Mouse (Mus musculus) intestine, embryonic 14.5 days (tissue): ENCODE measurements around the gene BC003965. TPM values are rescaled to one million over a fixed set of nuclear protein-coding genes. Genes with fewer than 3 reads are reported as not detected.
A peak's percentile ranks its signal among the peaks of the same experiment; 100 is the strongest.

Experiments used
- ATAC-seq: fragments of 200-750 bp; cut with Nextera tagmentation; replicated peaks from 2 replicates; pipeline ENCODE4 v1.8.0; 2017; ENCODE audit warnings: low read depth, moderate number of reproducible peaks, moderate TSS enrichment, moderate library complexity; ENCODE audit not compliant: low FRiP score, low TSS enrichment
- DNase-seq: peaks from one replicate; pipeline ENCODE4 v3.0.0-alpha.2; 2018; ENCODE audit warnings: low spot score
- H3K27ac ChIP-seq: fragments of 300-500 bp; sonication (generic); 2 replicates; pipeline ENCODE4 v1.5.1; 2014; ENCODE audit warnings: low read depth, mild to moderate bottlenecking, control low read depth
- H3K27me3 ChIP-seq: fragments of 300-500 bp; sonication (generic); replicated peaks from 2 replicates; pipeline ENCODE4 v1.6.1; 2014; ENCODE audit warnings: low read length, control low read depth; ENCODE audit not compliant: control insufficient read depth, insufficient read depth
- H3K36me3 ChIP-seq: fragments of 300-500 bp; sonication (generic); 2 replicates; pipeline ENCODE4 v1.6.1; 2014; ENCODE audit warnings: low read length, control low read depth; ENCODE audit not compliant: control insufficient read depth, insufficient read depth
- H3K4me1 ChIP-seq: fragments of 300-500 bp; sonication (generic); replicated peaks from 2 replicates; pipeline ENCODE4 v1.6.1; 2014; ENCODE audit warnings: low read length, control low read depth, mixed read lengths; ENCODE audit not compliant: control insufficient read depth, insufficient read depth
- H3K4me2 ChIP-seq: fragments of 300-500 bp; sonication (generic); 2 replicates; pipeline ENCODE4 v1.6.1; 2014; ENCODE audit warnings: low read length
- H3K4me3 ChIP-seq: fragments of 300-500 bp; sonication (generic); 2 replicates; pipeline ENCODE4 v1.5.1; 2014; ENCODE audit warnings: low read depth, low read length, control low read depth, mixed read lengths
- H3K9ac ChIP-seq: fragments of 300-500 bp; sonication (generic); 2 replicates; pipeline ENCODE4 v1.6.1; 2014; ENCODE audit warnings: mild to moderate bottlenecking, low read length
- H3K9me3 ChIP-seq: fragments of 300-500 bp; sonication (generic); 2 replicates; pipeline ENCODE4 v1.6.1; 2016; ENCODE audit warnings: low read length, control low read depth; ENCODE audit not compliant: control insufficient read depth
- WGBS: fragments of 180-500 bp; shearing (Covaris S2); extraction: QIAGEN DNeasy Blood & Tissue Kit; methylation state at CpG from one replicate; pipeline ENCODE4 v1.1.7; 2014; 5-methylcytosine and 5-hydroxymethylcytosine counted together
- polyA plus RNA-seq: library from polyadenylated mRNA; unstranded; fragments of >200 nt; fragmentation: Nextera tagmentation; extraction: Ambion mirVana; gene quantifications from 2 replicates; pipeline ENCODE4 v1.2.1, GENCODE M21; 2014

BC003965 gene
- polyA plus RNA-seq = 36.9 and 37.1 TPM in 2 replicates

DNA sequence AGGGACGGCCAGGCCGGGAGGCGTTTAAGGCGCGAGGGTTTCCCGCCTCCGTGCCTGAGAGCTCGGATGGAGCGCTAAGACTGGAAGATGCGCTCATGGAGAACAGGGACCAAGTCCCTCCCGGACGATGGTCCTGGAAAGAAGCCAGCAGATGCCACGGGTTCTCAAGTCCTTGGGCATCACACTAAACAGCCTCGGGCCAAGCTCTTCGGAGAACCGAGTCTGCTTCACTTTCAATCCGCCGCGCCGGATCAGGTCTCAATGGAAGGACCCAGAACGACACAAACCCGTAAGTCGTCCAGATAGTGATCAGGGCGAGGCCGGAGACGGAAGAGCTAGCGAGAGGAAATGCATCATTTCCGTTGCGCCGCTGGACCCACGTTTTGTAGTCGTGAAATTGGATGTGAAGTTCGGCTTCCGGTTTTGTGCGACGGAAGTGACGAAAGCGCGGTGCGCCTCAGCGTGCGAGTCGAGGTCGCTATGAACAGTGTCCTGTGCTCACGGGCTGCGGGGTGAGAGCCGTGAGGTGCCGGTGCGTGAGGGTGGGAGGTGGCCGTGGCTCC, at the start of gene BC003965:
Gene BC003965 (plus strand): TSS at position 426 of the 563 bp plus-strand sequence.
- peak within 1 kb of the TSS; percentile 86 for H3K27ac ChIP-seq
- WGBS = under 1% methylated on average over 50 of the region's 50 CpGs
- peaks cover 9% of the 10 kb centered on the region; the same call in 1 of the 2 replicates for H3K36me3 ChIP-seq
- H3K4me1 ChIP-seq = peaks cover 14% of the 10 kb centered on the region
- peak within 1 kb of the TSS; percentile 92 for H3K4me3 ChIP-seq
- H3K27me3 ChIP-seq = no peaks in the 10 kb centered on the region
- peak within 1 kb of the TSS; percentile 63 for H3K9ac ChIP-seq
- no peaks in the 10 kb centered on the region for H3K9me3 ChIP-seq
- DNase-seq (peak; percentile 99), ATAC-seq (peak; percentile 83)
- peak within 1 kb of the TSS; percentile 83 for H3K4me2 ChIP-seq

DNA sequence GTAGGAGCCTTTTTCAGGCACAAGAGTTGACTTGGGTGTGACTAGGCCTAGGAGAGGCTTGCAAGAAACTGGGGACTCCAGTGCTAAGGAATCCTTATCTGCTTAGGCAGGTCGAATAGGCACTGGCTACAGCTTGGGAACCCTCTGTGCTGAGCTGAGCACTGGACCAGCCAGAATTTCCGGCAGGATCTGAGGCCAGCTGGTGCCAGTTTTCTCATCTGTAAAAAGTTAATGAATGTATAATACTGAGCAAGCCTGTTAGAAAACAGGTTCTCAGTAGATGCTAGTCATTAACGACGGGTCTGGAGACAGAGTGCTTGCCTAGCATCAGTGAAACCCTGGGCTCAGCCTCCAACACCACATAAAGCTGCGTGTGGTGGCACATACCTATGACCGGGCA, 48.7 kb upstream of the BC003965 start:
- Histone ChIP-seq H3K27me3 (no peaks in the 10 kb centered on the region), H3K9me3 (no peaks in the 10 kb centered on the region), H3K27ac (no peak overlapping the region), H3K4me2 (no peak overlapping the region), H3K36me3 (no peaks in the 10 kb centered on the region), H3K4me1 (peaks cover 9% of the 10 kb centered on the region), H3K4me3 (no peak overlapping the region), H3K9ac (no peak overlapping the region)
- ATAC-seq = no peak
- WGBS = 87% methylated on average over 6 of the region's 6 CpGs
- DNase-seq = no peak

GRCm38 (mm10) chr17:25138803-25139202, 45.6 kb upstream of the BC003965 start:
- H3K4me1 ChIP-seq = peaks cover 8% of the 10 kb centered on the region
- H3K9ac ChIP-seq = no peak overlapping the region
- H3K9me3 ChIP-seq = no peaks in the 10 kb centered on the region
- DNase-seq (no peak), ATAC-seq (no peak)
- WGBS = 96% methylated on average over 1 of the region's 1 CpGs
- H3K27ac ChIP-seq = no peak overlapping the region
- H3K4me3 ChIP-seq = no peak overlapping the region
- H3K36me3 ChIP-seq = 0 out of 2 replicates have a peak, but pooled peaks cover 1% of the 10 kb centered on the region
- H3K4me2 ChIP-seq = no peak overlapping the region
- H3K27me3 ChIP-seq = no peaks in the 10 kb centered on the region

DNA sequence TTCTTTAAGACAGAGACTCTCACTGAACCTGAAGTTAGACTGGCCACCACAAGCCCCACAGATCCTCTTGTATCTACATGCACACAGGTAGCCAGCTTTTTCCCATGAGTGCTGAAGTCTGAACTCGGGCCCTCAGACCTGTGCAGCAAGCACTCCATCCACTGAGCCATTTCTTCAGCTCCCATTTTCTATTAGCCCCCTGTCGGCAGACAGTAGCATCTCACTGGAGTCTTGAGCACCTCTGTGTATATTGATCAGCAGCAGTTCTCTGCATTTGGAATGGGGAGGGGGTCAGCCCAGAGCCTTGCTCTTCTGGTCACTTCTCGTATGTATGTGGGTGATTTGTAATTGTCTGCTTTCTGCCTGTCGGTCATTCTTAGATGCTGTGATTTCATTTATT, 44.4 kb upstream of the BC003965 start:
- H3K4me1 ChIP-seq = no peaks in the 10 kb centered on the region
- 64% methylated on average over 4 of the region's 4 CpGs for WGBS
- DNase-seq = no peak

GRCm38 (mm10) chr17:25162161-25162560, 22.2 kb upstream of the BC003965 start, which contains the start of gene Ccdc154:
Gene Ccdc154, plus strand, starts transcription at chr17:25162461.
- H3K27ac ChIP-seq = no peak within 1 kb of the TSS
- no peak within 1 kb of the TSS for H3K4me2 ChIP-seq
- ATAC-seq (no peak), DNase-seq (no peak)
- 100% methylated on average over 1 of the region's 1 CpGs for WGBS
- H3K4me3 ChIP-seq = no peak within 1 kb of the TSS
- H3K27me3 ChIP-seq = no peaks in the 10 kb centered on the region
- no peak within 1 kb of the TSS for H3K9ac ChIP-seq
- H3K36me3 ChIP-seq = peaks cover 34% of the 10 kb centered on the region
- H3K9me3 ChIP-seq = no peaks in the 10 kb centered on the region
- H3K4me1 ChIP-seq = no peaks in the 10 kb centered on the region

More for the DNA sequence above, 44.4 kb upstream of the BC003965 start:
- H3K4me2 ChIP-seq = no peak overlapping the region
- no peak overlapping the region for H3K9ac ChIP-seq
- H3K36me3 ChIP-seq = peaks cover 5% of the 10 kb centered on the region; the same call in 1 of the 2 replicates
- ATAC-seq = no peak
- H3K9me3 ChIP-seq = no peaks in the 10 kb centered on the region
- H3K27ac ChIP-seq = no peak overlapping the region
- no peaks in the 10 kb centered on the region for H3K27me3 ChIP-seq
- H3K4me3 ChIP-seq = no peak overlapping the region

DNA sequence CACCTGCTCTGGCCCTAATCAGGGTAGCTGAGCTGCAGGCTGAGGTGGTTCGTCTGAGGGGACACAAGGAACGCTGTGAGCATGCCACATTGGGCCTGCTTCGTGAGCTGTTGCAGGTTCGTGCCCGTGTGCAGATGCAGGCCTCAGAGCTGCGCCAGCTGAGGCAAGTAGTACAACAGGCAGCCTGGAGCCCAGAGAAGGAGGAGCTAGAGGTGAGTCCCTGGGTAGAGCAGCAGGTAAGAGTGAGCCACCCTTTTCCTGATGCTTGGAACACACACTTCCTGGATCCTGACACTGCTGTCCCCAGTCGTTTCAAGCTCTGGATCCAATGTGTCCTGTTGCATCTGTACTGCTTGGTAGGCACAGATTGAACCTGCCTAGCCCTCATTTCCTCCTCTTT, 21.0 kb upstream of the BC003965 start:
- Histone ChIP-seq H3K4me3 (no peak overlapping the region), H3K4me2 (no peak overlapping the region), H3K4me1 (no peaks in the 10 kb centered on the region), H3K9me3 (no peaks in the 10 kb centered on the region), H3K27me3 (no peaks in the 10 kb centered on the region), H3K27ac (no peak overlapping the region), H3K9ac (no peak overlapping the region), H3K36me3 (peaks cover 25% of the 10 kb centered on the region)
- no peak for ATAC-seq
- no peak for DNase-seq
- WGBS = 66% methylated on average over 7 of the region's 7 CpGs

DNA sequence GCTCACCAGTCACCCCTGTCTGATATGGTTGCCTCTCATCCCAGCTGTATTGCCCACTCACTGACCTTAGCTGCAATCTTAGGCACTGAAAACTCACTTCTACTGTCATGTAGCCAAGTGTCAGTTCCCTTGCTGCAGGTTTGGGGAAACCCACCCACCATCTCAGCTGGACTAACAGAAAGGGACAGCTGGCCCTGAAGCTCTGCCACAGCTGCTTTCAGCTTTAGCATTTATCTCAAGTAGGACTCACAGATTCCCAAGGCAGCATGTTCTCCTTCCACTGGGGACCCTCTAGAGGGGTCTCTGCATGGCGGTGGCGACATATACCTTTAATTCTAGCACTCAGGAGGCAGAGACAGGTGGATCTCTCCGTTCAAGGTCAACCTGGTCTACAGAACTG, 19.6 kb upstream of the BC003965 start:
- WGBS = 87% methylated on average over 3 of the region's 3 CpGs

DNA sequence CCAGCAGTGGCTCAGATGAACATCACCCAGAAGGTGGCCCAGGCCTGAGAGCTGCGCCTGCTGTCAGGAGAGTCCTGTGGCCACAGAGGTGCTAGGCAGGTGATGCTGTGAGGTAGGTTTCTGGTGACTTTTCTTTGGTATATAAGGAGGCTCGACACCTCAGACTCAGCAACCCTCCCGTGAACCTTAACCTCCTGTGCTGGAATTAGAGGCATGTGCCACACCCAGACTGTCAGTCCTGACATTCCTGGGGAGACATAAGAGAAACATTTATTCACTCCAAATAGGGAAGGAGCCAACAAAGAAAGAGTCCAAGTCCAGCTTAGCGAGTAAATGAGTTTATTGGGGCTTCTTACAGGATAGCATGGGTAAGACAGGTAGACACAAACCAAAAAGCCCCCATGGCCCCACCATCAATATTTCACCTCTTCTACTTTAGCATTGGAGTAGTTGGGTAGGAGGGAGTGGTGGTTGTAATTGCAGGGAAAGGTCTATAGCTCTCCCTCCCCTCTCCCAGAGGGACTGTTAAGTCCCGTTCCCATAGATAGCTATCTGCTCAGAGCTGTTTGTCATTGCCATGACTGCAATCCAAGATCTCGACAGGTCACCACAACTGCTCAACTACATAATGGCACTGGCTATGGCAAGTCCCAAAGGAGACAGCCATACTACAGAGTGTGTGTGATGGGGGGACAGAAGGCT, 18.2 kb upstream of the BC003965 start:
- Histone ChIP-seq H3K4me1 (no peaks in the 10 kb centered on the region), H3K9me3 (no peaks in the 10 kb centered on the region), H3K36me3 (0 out of 2 replicates have a peak, but pooled peaks cover 3% of the 10 kb centered on the region), H3K9ac (no peak overlapping the region), H3K4me2 (no peak overlapping the region), H3K4me3 (no peak overlapping the region), H3K27me3 (no peaks in the 10 kb centered on the region), H3K27ac (no peak overlapping the region)
- WGBS = 43% methylated on average over 6 of the region's 6 CpGs
- ATAC-seq (no peak; the same call in 1 of the 2 replicates), DNase-seq (no peak)

More for the DNA sequence above, 19.6 kb upstream of the BC003965 start:
- no peak for ATAC-seq
- Histone ChIP-seq H3K4me3 (no peak overlapping the region), H3K9me3 (no peaks in the 10 kb centered on the region), H3K4me2 (no peak overlapping the region), H3K27me3 (no peaks in the 10 kb centered on the region), H3K27ac (no peak overlapping the region), H3K36me3 (peaks cover 15% of the 10 kb centered on the region), H3K4me1 (no peaks in the 10 kb centered on the region), H3K9ac (no peak overlapping the region)
- no peak for DNase-seq
